Mouse (Mus musculus): ENCODE results near the gene Gm20708. TPM values are rescaled to one million over a fixed set of nuclear protein-coding genes. Genes with fewer than 3 reads are reported as not detected.
A peak's percentile ranks its signal among the peaks of the same experiment; 100 is the strongest.
"Not testable (repeated sequence)": the region's sequence is repeated elsewhere in the genome, so short reads cannot be mapped to it uniquely, and the experiment has no call there.

Gene Gm20708
- polyA plus RNA-seq, 1 experiment from 2014 or later, result 1.2 TPM

GRCm38 (mm10) chr11:117815850-117816249, 6.4 kb downstream of the Gm20708 start:
- H3K4me3 ChIP-seq (ENCODE audit: low read depth, low read length); H3K4me1 ChIP-seq (ENCODE audit: control insufficient read depth, insufficient read depth, low read length); H3K27me3 ChIP-seq (ENCODE audit: control insufficient read depth, insufficient read depth, low read length); H3K36me3 ChIP-seq (ENCODE audit: control insufficient read depth, insufficient read depth, low read length); H3K9ac ChIP-seq (replicated peaks; ENCODE audit: low read depth, low read length); H3K4me2 ChIP-seq (ENCODE audit: low read depth, low read length); H3K27ac ChIP-seq (ENCODE audit: low read depth, low read length); ATAC-seq (ENCODE audit: low read depth); H3K9me3 ChIP-seq (ENCODE audit: control insufficient read depth, low read length): not testable (repeated sequence)
- 94% methylated on average over 9 of the region's 9 CpGs for WGBS

- Histone ChIP-seq H3K27me3 (ENCODE audit: control insufficient read depth, insufficient read depth, low read length) (no peaks in the 10 kb centered on the region), H3K27ac (ENCODE audit: low read depth, low read length) (no peak overlapping the region), H3K9ac (replicated peaks; ENCODE audit: low read depth, low read length) (no peak overlapping the region), H3K4me3 (ENCODE audit: low read depth, low read length) (no peak overlapping the region), H3K4me2 (ENCODE audit: low read depth, low read length) (no peak overlapping the region), H3K36me3 (ENCODE audit: control insufficient read depth, insufficient read depth, low read length) (no peaks in the 10 kb centered on the region), H3K4me1 (ENCODE audit: control insufficient read depth, insufficient read depth, low read length) (no peaks in the 10 kb centered on the region), H3K9me3 (ENCODE audit: control insufficient read depth, low read length) (no peaks in the 10 kb centered on the region)
- no peak for ATAC-seq (ENCODE audit: low read depth)
- WGBS, result 91% methylated on average over 11 of the region's 13 CpGs
Observed at GRCm38 (mm10) chr11:117816389-117816996, 7.0 kb downstream of the Gm20708 start.

- H3K36me3 ChIP-seq (ENCODE audit: control insufficient read depth, insufficient read depth, low read length), result no peaks in the 10 kb centered on the region
- no peak overlapping the region for H3K4me2 ChIP-seq (ENCODE audit: low read depth, low read length)
- 0 out of 2 replicates have a peak, but pooled peaks cover 3% of the 10 kb centered on the region for H3K4me1 ChIP-seq (ENCODE audit: control insufficient read depth, insufficient read depth, low read length)
- H3K27ac ChIP-seq (ENCODE audit: low read depth, low read length), result no peak overlapping the region
- no peaks in the 10 kb centered on the region for H3K9me3 ChIP-seq (ENCODE audit: control insufficient read depth, low read length)
- H3K27me3 ChIP-seq (ENCODE audit: control insufficient read depth, insufficient read depth, low read length), result no peaks in the 10 kb centered on the region
- no peak overlapping the region for H3K4me3 ChIP-seq (ENCODE audit: low read depth, low read length)
- WGBS, result 60% methylated on average over 8 of the region's 8 CpGs
- ATAC-seq (ENCODE audit: low read depth), result no peak
- H3K9ac ChIP-seq (replicated peaks; ENCODE audit: low read depth, low read length), result no peak overlapping the region
Observed at GRCm38 (mm10) chr11:117819095-117819494, 9.6 kb downstream of the Gm20708 start.

GRCm38 (mm10) chr11:117820173-117820572, 10.7 kb downstream of the Gm20708 start:
- no peak overlapping the region for H3K4me3 ChIP-seq (ENCODE audit: low read depth, low read length)
- H3K9ac ChIP-seq (replicated peaks; ENCODE audit: low read depth, low read length), result no peak overlapping the region
- 95% methylated on average over 7 of the region's 7 CpGs for WGBS
- no peaks in the 10 kb centered on the region for H3K9me3 ChIP-seq (ENCODE audit: control insufficient read depth, low read length)
- peaks cover 10% of the 10 kb centered on the region; the same call in 1 of the 2 replicates for H3K4me1 ChIP-seq (ENCODE audit: control insufficient read depth, insufficient read depth, low read length)
- no peak overlapping the region for H3K4me2 ChIP-seq (ENCODE audit: low read depth, low read length)
- no peak overlapping the region for H3K27ac ChIP-seq (ENCODE audit: low read depth, low read length)
- H3K36me3 ChIP-seq (ENCODE audit: control insufficient read depth, insufficient read depth, low read length), result no peaks in the 10 kb centered on the region
- no peaks in the 10 kb centered on the region for H3K27me3 ChIP-seq (ENCODE audit: control insufficient read depth, insufficient read depth, low read length)
- no peak for ATAC-seq (ENCODE audit: low read depth)

- 92% methylated on average over 9 of the region's 9 CpGs for WGBS
- Histone ChIP-seq H3K4me3 (ENCODE audit: low read depth, low read length) (no peak overlapping the region), H3K9me3 (ENCODE audit: control insufficient read depth, low read length) (no peaks in the 10 kb centered on the region), H3K4me1 (ENCODE audit: control insufficient read depth, insufficient read depth, low read length) (peaks cover 21% of the 10 kb centered on the region), H3K27ac (ENCODE audit: low read depth, low read length) (no peak overlapping the region), H3K27me3 (ENCODE audit: control insufficient read depth, insufficient read depth, low read length) (no peaks in the 10 kb centered on the region), H3K9ac (replicated peaks; ENCODE audit: low read depth, low read length) (no peak overlapping the region), H3K36me3 (ENCODE audit: control insufficient read depth, insufficient read depth, low read length) (no peaks in the 10 kb centered on the region), H3K4me2 (ENCODE audit: low read depth, low read length) (no peak overlapping the region)
- ATAC-seq (ENCODE audit: low read depth), result no peak
Observed at GRCm38 (mm10) chr11:117821868-117822267, 12.4 kb downstream of the Gm20708 start.

GRCm38 (mm10) chr11:117822728-117823241, 13.3 kb downstream of the Gm20708 start:
- Histone ChIP-seq H3K27ac (ENCODE audit: low read depth, low read length) (no peak overlapping the region), H3K4me3 (ENCODE audit: low read depth, low read length) (no peak overlapping the region), H3K27me3 (ENCODE audit: control insufficient read depth, insufficient read depth, low read length) (no peaks in the 10 kb centered on the region), H3K9ac (replicated peaks; ENCODE audit: low read depth, low read length) (no peak overlapping the region), H3K9me3 (ENCODE audit: control insufficient read depth, low read length) (no peaks in the 10 kb centered on the region), H3K36me3 (ENCODE audit: control insufficient read depth, insufficient read depth, low read length) (no peaks in the 10 kb centered on the region), H3K4me2 (ENCODE audit: low read depth, low read length) (no peak overlapping the region), H3K4me1 (ENCODE audit: control insufficient read depth, insufficient read depth, low read length) (peaks cover 21% of the 10 kb centered on the region)
- ATAC-seq (ENCODE audit: low read depth), result no peak
- 79% methylated on average over 7 of the region's 7 CpGs for WGBS

GRCm38 (mm10) chr11:117823411-117823810, 13.9 kb downstream of the Gm20708 start:
- Histone ChIP-seq H3K4me2 (ENCODE audit: low read depth, low read length) (no peak overlapping the region), H3K4me3 (ENCODE audit: low read depth, low read length) (no peak overlapping the region), H3K9ac (replicated peaks; ENCODE audit: low read depth, low read length) (no peak overlapping the region), H3K27ac (ENCODE audit: low read depth, low read length) (no peak overlapping the region), H3K27me3 (ENCODE audit: control insufficient read depth, insufficient read depth, low read length) (no peaks in the 10 kb centered on the region), H3K4me1 (ENCODE audit: control insufficient read depth, insufficient read depth, low read length) (peaks cover 21% of the 10 kb centered on the region), H3K9me3 (ENCODE audit: control insufficient read depth, low read length) (no peaks in the 10 kb centered on the region), H3K36me3 (ENCODE audit: control insufficient read depth, insufficient read depth, low read length) (no peaks in the 10 kb centered on the region)
- WGBS, result 95% methylated on average over 6 of the region's 6 CpGs
- no peak for ATAC-seq (ENCODE audit: low read depth)

GRCm38 (mm10) chr11:117824060-117824969, 14.8 kb downstream of the Gm20708 start:
- no peaks in the 10 kb centered on the region for H3K27me3 ChIP-seq (ENCODE audit: control insufficient read depth, insufficient read depth, low read length)
- no peak overlapping the region for H3K27ac ChIP-seq (ENCODE audit: low read depth, low read length)
- peak; percentile 76 for ATAC-seq (ENCODE audit: low read depth)
- H3K4me1 ChIP-seq (ENCODE audit: control insufficient read depth, insufficient read depth, low read length), result peaks cover 21% of the 10 kb centered on the region
- WGBS, result 20% methylated on average over 23 of the region's 23 CpGs
- H3K9me3 ChIP-seq (ENCODE audit: control insufficient read depth, low read length), result no peaks in the 10 kb centered on the region
- no peaks in the 10 kb centered on the region for H3K36me3 ChIP-seq (ENCODE audit: control insufficient read depth, insufficient read depth, low read length)
- no peak overlapping the region for H3K4me3 ChIP-seq (ENCODE audit: low read depth, low read length)
- peak overlapping the region; percentile 67; the same call in 1 of the 2 replicates for H3K4me2 ChIP-seq (ENCODE audit: low read depth, low read length)
- H3K9ac ChIP-seq (replicated peaks; ENCODE audit: low read depth, low read length), result no peak overlapping the region
